Mouse (Mus musculus): ENCODE results near the gene Clec11a.

The Clec11a gene

GRCm38 (mm10) chr7:44306516-44307240, at the start of gene Clec11a:
Clec11a (minus strand) TSS chr7:44306902.
- DNase-seq (ENCODE audit: low read depth, low spot score), result no peak

GRCm38 (mm10) chr7:44355411-44355810, 48.7 kb upstream of the Clec11a start:
- no peak for DNase-seq (ENCODE audit: low read depth, low spot score)

- no peak for DNase-seq (ENCODE audit: low read depth, low spot score)
Observed at GRCm38 (mm10) chr7:44353601-44354340, 47.1 kb upstream of the Clec11a start.

GRCm38 (mm10) chr7:44352750-44353600, 46.3 kb upstream of the Clec11a start:
- no peak for DNase-seq (ENCODE audit: low read depth, low spot score)

GRCm38 (mm10) chr7:44351881-44352749, 45.4 kb upstream of the Clec11a start:
- DNase-seq (ENCODE audit: low read depth, low spot score), result no peak

GRCm38 (mm10) chr7:44350957-44351711, 44.4 kb upstream of the Clec11a start:
- DNase-seq (ENCODE audit: low read depth, low spot score), result peak; percentile 91

- peak; percentile 88 for DNase-seq (ENCODE audit: low read depth, low spot score)
Observed at GRCm38 (mm10) chr7:44349043-44349442, 42.3 kb upstream of the Clec11a start.

GRCm38 (mm10) chr7:44344622-44345021, 37.9 kb upstream of the Clec11a start:
- DNase-seq (ENCODE audit: low read depth, low spot score), result no peak

GRCm38 (mm10) chr7:44343459-44344015, 36.8 kb upstream of the Clec11a start:
- no peak for DNase-seq (ENCODE audit: low read depth, low spot score)

GRCm38 (mm10) chr7:44341714-44342113, 35.0 kb upstream of the Clec11a start:
- no peak for DNase-seq (ENCODE audit: low read depth, low spot score)

- no peak for DNase-seq (ENCODE audit: low read depth, low spot score)
Observed at GRCm38 (mm10) chr7:44341119-44341518, 34.4 kb upstream of the Clec11a start.

- DNase-seq (ENCODE audit: low read depth, low spot score), result no peak
Observed at GRCm38 (mm10) chr7:44340226-44340625, 33.5 kb upstream of the Clec11a start.

- no peak for DNase-seq (ENCODE audit: low read depth, low spot score)
Observed at GRCm38 (mm10) chr7:44337121-44337849, 30.6 kb upstream of the Clec11a start.

- DNase-seq (ENCODE audit: low read depth, low spot score), result no peak
Observed at GRCm38 (mm10) chr7:44336046-44337021, 29.6 kb upstream of the Clec11a start.

GRCm38 (mm10) chr7:44335031-44335878, 28.6 kb upstream of the Clec11a start:
- DNase-seq (ENCODE audit: low read depth, low spot score), result peak; percentile 42

GRCm38 (mm10) chr7:44334139-44334538, 27.4 kb upstream of the Clec11a start:
- DNase-seq (ENCODE audit: low read depth, low spot score), result no peak

GRCm38 (mm10) chr7:44332336-44332735, 25.6 kb upstream of the Clec11a start:
- no peak for DNase-seq (ENCODE audit: low read depth, low spot score)
